8 mouse cellular contexts compared by ENCODE assay signal in genomic region chr3:129332586-129332985, GRCm38 (mm10). TPM values are rescaled to one million over a fixed set of nuclear protein-coding genes. Genes with fewer than 3 reads are reported as not detected.
A peak's percentile ranks its signal among the peaks of the same experiment; 100 is the strongest.
DNase-seq lines count a peak whose midpoint lies in the region; ATAC-seq and TF ChIP-seq lines count a peak whose summit lies in the region.

Gene Enpep (minus strand): TSS chr3:129332720.

- H3K36me3 ChIP-seq in forebrain, postnatal 0 days (ENCODE audit: insufficient read depth), result no peaks in the 10 kb centered on the region
- no peaks in the 10 kb centered on the region for H3K36me3 ChIP-seq in forebrain, embryonic 10.5 days (replicated peaks)
- no peaks in the 10 kb centered on the region for H3K36me3 ChIP-seq in heart, embryonic 15.5 days
- no peaks in the 10 kb centered on the region for H3K36me3 ChIP-seq in limb, embryonic 13.5 days
- H3K36me3 ChIP-seq in forebrain, embryonic 15.5 days, result no peaks in the 10 kb centered on the region

- H3K27ac ChIP-seq in forebrain, postnatal 0 days (ENCODE audit: low read depth, low read length), result no peak within 1 kb of the TSS
- no peak within 1 kb of the TSS for H3K27ac ChIP-seq in forebrain, embryonic 10.5 days
- H3K27ac ChIP-seq in heart, embryonic 15.5 days, result peak within 1 kb of the TSS; percentile 79
- H3K27ac ChIP-seq in limb, embryonic 13.5 days, result no peak within 1 kb of the TSS
- H3K27ac ChIP-seq in forebrain, embryonic 15.5 days (replicated peaks), result no peak within 1 kb of the TSS

- H3K4me3 ChIP-seq in forebrain, postnatal 0 days (ENCODE audit: low read depth, low read length), result no peak within 1 kb of the TSS
- no peak within 1 kb of the TSS for H3K4me3 ChIP-seq in forebrain, embryonic 10.5 days
- H3K4me3 ChIP-seq in heart, embryonic 15.5 days, result peak within 1 kb of the TSS; percentile 54
- peak within 1 kb of the TSS; percentile 28 for H3K4me3 ChIP-seq in limb, embryonic 13.5 days
- H3K4me3 ChIP-seq in forebrain, embryonic 15.5 days, result no peak within 1 kb of the TSS

- 0 out of 2 replicates have a peak within 1 kb of the TSS, but pooled peaks have one; percentile 9 for H3K4me2 ChIP-seq in forebrain, postnatal 0 days (ENCODE audit: low read depth)
- H3K4me2 ChIP-seq in heart, embryonic 15.5 days, result peak within 1 kb of the TSS; percentile 67
- H3K4me2 ChIP-seq in limb, embryonic 13.5 days (replicated peaks), result peak within 1 kb of the TSS; percentile 56
- H3K4me2 ChIP-seq in forebrain, embryonic 15.5 days (replicated peaks), result no peak within 1 kb of the TSS

- TF ChIP-seq CTCF in forebrain, postnatal 0 days (IDR thresholded peaks at IDR 0.05; ENCODE audit: low read depth), result no peak

- ATAC-seq in forebrain, postnatal 0 days, result no peak
- ATAC-seq in heart, embryonic 15.5 days (replicated peaks; ENCODE audit: insufficient number of reproducible peaks, insufficient read depth, low FRiP score, low read depth), result peak; percentile 85
- peak; percentile 28; the same call in 1 of the 2 replicates for ATAC-seq in limb, embryonic 13.5 days (ENCODE audit: low FRiP score, low read depth)
- no peak for ATAC-seq in monocyte, adult 5-6 weeks (replicated peaks; ENCODE audit: insufficient number of reproducible peaks, low FRiP score, low TSS enrichment, poor library complexity, severe bottlenecking)
- no peak for ATAC-seq in forebrain, embryonic 15.5 days (replicated peaks)

- WGBS in forebrain, postnatal 0 days, result 51% methylated on average over 13 of the region's 13 CpGs
- WGBS in forebrain, embryonic 10.5 days, result 76% methylated on average over 13 of the region's 13 CpGs
- WGBS in heart, embryonic 15.5 days, result 9% methylated on average over 13 of the region's 13 CpGs
- 45% methylated on average over 13 of the region's 13 CpGs for WGBS in limb, embryonic 13.5 days
- WGBS in forebrain, embryonic 15.5 days, result 69% methylated on average over 13 of the region's 13 CpGs

- H3K27me3 ChIP-seq in forebrain, postnatal 0 days (ENCODE audit: insufficient read depth, low read length), result no peaks in the 10 kb centered on the region
- no peaks in the 10 kb centered on the region for H3K27me3 ChIP-seq in forebrain, embryonic 10.5 days (ENCODE audit: poor library complexity, severe bottlenecking)
- H3K27me3 ChIP-seq in heart, embryonic 15.5 days, result no peaks in the 10 kb centered on the region
- no peaks in the 10 kb centered on the region for H3K27me3 ChIP-seq in limb, embryonic 13.5 days
- H3K27me3 ChIP-seq in forebrain, embryonic 15.5 days, result no peaks in the 10 kb centered on the region

- H3K4me1 ChIP-seq in forebrain, postnatal 0 days (ENCODE audit: insufficient read depth), result no peaks in the 10 kb centered on the region
- H3K4me1 ChIP-seq in forebrain, embryonic 10.5 days, result no peaks in the 10 kb centered on the region
- H3K4me1 ChIP-seq in heart, embryonic 15.5 days (replicated peaks), result peaks cover 23% of the 10 kb centered on the region
- H3K4me1 ChIP-seq in limb, embryonic 13.5 days, result peaks cover 12% of the 10 kb centered on the region; the same call in 1 of the 2 replicates
- H3K4me1 ChIP-seq in forebrain, embryonic 15.5 days, result 0 out of 2 replicates have a peak, but pooled peaks cover 3% of the 10 kb centered on the region

- no peak within 1 kb of the TSS for H3K9ac ChIP-seq in forebrain, postnatal 0 days
- H3K9ac ChIP-seq in heart, embryonic 15.5 days, result peak within 1 kb of the TSS; percentile 39
- 0 out of 2 replicates have a peak within 1 kb of the TSS, but pooled peaks have one; percentile 39 for H3K9ac ChIP-seq in limb, embryonic 13.5 days
- H3K9ac ChIP-seq in forebrain, embryonic 15.5 days (replicated peaks), result no peak within 1 kb of the TSS

- DNase-seq in forebrain, postnatal 0 days, result no peak
- no peak for DNase-seq in forebrain, embryonic 10.5 days (ENCODE audit: extremely low spot score, low spot score)
- DNase-seq in adrenal gland, postnatal 14 days, result peak; percentile 56
- peak; percentile 38 for DNase-seq in ovary, adult 18-20 months (ENCODE audit: low spot score)

- no peaks in the 10 kb centered on the region for H3K9me3 ChIP-seq in forebrain, postnatal 0 days (ENCODE audit: low read length)
- H3K9me3 ChIP-seq in forebrain, embryonic 10.5 days, result no peaks in the 10 kb centered on the region
- no peaks in the 10 kb centered on the region for H3K9me3 ChIP-seq in heart, embryonic 15.5 days (replicated peaks)
- no peaks in the 10 kb centered on the region for H3K9me3 ChIP-seq in limb, embryonic 13.5 days
- no peaks in the 10 kb centered on the region for H3K9me3 ChIP-seq in forebrain, embryonic 15.5 days

RNA-seq across cellular contexts. Expression of gene Enpep, which starts in this region (rescaled TPM):
- 2.9 and 5.7 TPM in 2 replicates for total RNA-seq in forebrain, postnatal 0 days (2014; rRNA removed)
- 1.5 and 2.1 TPM in 2 replicates for polyA plus RNA-seq in forebrain, postnatal 0 days (2015; fragmentation: Nextera tagmentation; extraction: Ambion mirVana)
- not detected in 2 replicates for polyA plus RNA-seq in forebrain, embryonic 10.5 days (2016; fragmentation: Nextera tagmentation; extraction: Ambion mirVana)
- 11.5 and 13.0 TPM in 2 replicates for total RNA-seq in adrenal gland, postnatal 14 days (2021)
- 14.1 and 14.2 TPM in 2 replicates for polyA plus RNA-seq in heart, embryonic 15.5 days (2015; fragmentation: Nextera tagmentation; extraction: Ambion mirVana)
- 2.3 and 2.7 TPM in 2 replicates for polyA plus RNA-seq in limb, embryonic 13.5 days (2015; fragmentation: Nextera tagmentation; extraction: Ambion mirVana)
- total RNA-seq in monocyte, adult 5-6 weeks (2017), result 0.19 TPM in 1 of 3 replicates, not detected in the others
- polyA plus RNA-seq in forebrain, embryonic 15.5 days (2015; fragmentation: Nextera tagmentation; extraction: Ambion mirVana), result 1.5 and 1.6 TPM in 2 replicates

Comparison
In these comparisons a context has a peak if more than half of its experiments do, and no peak if none do; other contexts are left out.
1. ATAC-seq: peak in heart, embryonic 15.5 days (single experiment) and limb, embryonic 13.5 days (single experiment); none in forebrain, postnatal 0 days (single experiment), monocyte, adult 5-6 weeks (single experiment) and forebrain, embryonic 15.5 days (single experiment).
2. DNase-seq: peak in adrenal gland, postnatal 14 days (single experiment) and ovary, adult 18-20 months (single experiment); none in forebrain, postnatal 0 days (single experiment) and forebrain, embryonic 10.5 days (single experiment).
3. H3K4me3 ChIP-seq: peak in heart, embryonic 15.5 days (single experiment) and limb, embryonic 13.5 days (single experiment); none in forebrain, postnatal 0 days (single experiment), forebrain, embryonic 10.5 days (single experiment) and forebrain, embryonic 15.5 days (single experiment).
4. H3K9ac ChIP-seq: peak in heart, embryonic 15.5 days (single experiment) and limb, embryonic 13.5 days (single experiment); none in forebrain, postnatal 0 days (single experiment) and forebrain, embryonic 15.5 days (single experiment).